Mouse (Mus musculus) yolk sac, embryonic 10.5 days (tissue): ENCODE results near the gene Shisa5.

Experiments
- DNase-seq: peaks from one replicate; pipeline ENCODE4 v3.0.0-alpha.2; 2017; ENCODE audit warnings: low spot score

The Shisa5 gene

GRCm38 (mm10) chr9:109054712-109055111, 16.3 kb downstream of the Shisa5 start:
- DNase-seq = peak; percentile 71

GRCm38 (mm10) chr9:109055271-109056030, 17.1 kb downstream of the Shisa5 start:
- no peak for DNase-seq

- no peak for DNase-seq
These were observed 17.8 kb downstream of the Shisa5 start for GRCm38 (mm10) chr9:109056081-109056690.

- DNase-seq = no peak
These were observed 18.6 kb downstream of the Shisa5 start for GRCm38 (mm10) chr9:109056916-109057315.

GRCm38 (mm10) chr9:109057543-109057942, 19.2 kb downstream of the Shisa5 start:
- no peak for DNase-seq

- no peak for DNase-seq
These were observed 19.8 kb downstream of the Shisa5 start for GRCm38 (mm10) chr9:109058006-109058765.

GRCm38 (mm10) chr9:109059136-109059903, 21.0 kb downstream of the Shisa5 start, which contains the start of gene Trex1:
Gene Trex1, minus strand, starts transcription at chr9:109059734.
- DNase-seq = peak; percentile 84

GRCm38 (mm10) chr9:109060184-109060897, 22.0 kb downstream of the Shisa5 start:
- no peak for DNase-seq

GRCm38 (mm10) chr9:109060898-109061295, 22.5 kb downstream of the Shisa5 start:
- no peak for DNase-seq

GRCm38 (mm10) chr9:109068095-109068735, 29.9 kb downstream of the Shisa5 start:
- DNase-seq = peak; percentile 64

- peak; percentile 89 for DNase-seq
These were observed 35.6 kb downstream of the Shisa5 start, which contains the start of gene Atrip for GRCm38 (mm10) chr9:109073661-109074573. Gene Atrip, minus strand, starts transcription at chr9:109074124.

- no peak for DNase-seq
These were observed 42.2 kb downstream of the Shisa5 start for GRCm38 (mm10) chr9:109080516-109080915.

GRCm38 (mm10) chr9:109081749-109082123, 43.4 kb downstream of the Shisa5 start:
- DNase-seq = no peak

- peak; percentile 94 for DNase-seq
These were observed 43.9 kb downstream of the Shisa5 start, which contains the start of the genes Ccdc51 and Tma7 for GRCm38 (mm10) chr9:109082124-109082800. Gene Ccdc51, plus strand, starts transcription at chr9:109082493. Gene Tma7, minus strand, starts transcription at chr9:109082587.

- no peak for DNase-seq
These were observed 46.6 kb downstream of the Shisa5 start for GRCm38 (mm10) chr9:109084922-109085321.

- DNase-seq = peak; percentile 37
These were observed 49.6 kb downstream of the Shisa5 start for GRCm38 (mm10) chr9:109087987-109088386.

- DNase-seq = peak; percentile 28
These were observed 52.1 kb downstream of the Shisa5 start for GRCm38 (mm10) chr9:109090446-109090845.

- DNase-seq = no peak
These were observed 53.4 kb downstream of the Shisa5 start for GRCm38 (mm10) chr9:109091802-109092201.

GRCm38 (mm10) chr9:109092799-109093198, 54.4 kb downstream of the Shisa5 start:
- DNase-seq = peak; percentile 77
